Mouse (Mus musculus) intestine, postnatal 0 days (tissue): ENCODE measurements at regions not wholly inside any gene's neighbourhood (a gene's known extent, or its start where the extent isn't known, plus 50 kb on each side); places are given as distances from the start of the nearest gene placed in this dataset.
A peak's percentile ranks its signal among the peaks of the same experiment; 100 is the strongest.

Source experiments
- ATAC-seq: fragments of 200-750 bp; cut with Nextera tagmentation; 2 replicates; pipeline ENCODE4 v1.8.0; 2017; ENCODE audit warnings: mild to moderate bottlenecking, moderate TSS enrichment, moderate library complexity
- H3K27ac ChIP-seq: fragments of 300-500 bp; sonication (generic); 2 replicates; pipeline ENCODE4 v1.5.1; 2014; ENCODE audit warnings: mild to moderate bottlenecking, low read depth, low read length, moderate library complexity
- H3K27me3 ChIP-seq: fragments of 300-500 bp; sonication (generic); replicated peaks from 2 replicates; pipeline ENCODE4 v1.6.1; 2014; ENCODE audit warnings: low read length, mixed read lengths; ENCODE audit not compliant: control insufficient read depth, insufficient read depth
- H3K36me3 ChIP-seq: fragments of 300-500 bp; sonication (generic); 2 replicates; pipeline ENCODE4 v1.6.1; 2014; ENCODE audit warnings: mild to moderate bottlenecking, moderate library complexity; ENCODE audit not compliant: control insufficient read depth, insufficient read depth
- H3K4me1 ChIP-seq: fragments of 300-500 bp; sonication (generic); replicated peaks from 2 replicates; pipeline ENCODE4 v1.6.1; 2014; ENCODE audit warnings: antibody characterized with exemption, low read length, mixed read lengths; ENCODE audit not compliant: control insufficient read depth, insufficient read depth
- H3K4me2 ChIP-seq: fragments of 300-500 bp; sonication (generic); replicated peaks from 2 replicates; pipeline ENCODE4 v1.6.1; 2014; ENCODE audit warnings: low read depth, mild to moderate bottlenecking, moderate library complexity
- H3K4me3 ChIP-seq: fragments of 300-500 bp; sonication (generic); 2 replicates; pipeline ENCODE4 v1.5.1; 2014; ENCODE audit warnings: low read depth, low read length
- H3K9ac ChIP-seq: fragments of 300-500 bp; sonication (generic); 2 replicates; pipeline ENCODE4 v1.6.1; 2014; ENCODE audit warnings: mild to moderate bottlenecking, low read depth, low read length
- H3K9me3 ChIP-seq: fragments of 300-500 bp; sonication (generic); 2 replicates; pipeline ENCODE4 v1.6.1; 2016; ENCODE audit warnings: mixed run types; ENCODE audit not compliant: control insufficient read depth
- CTCF ChIP-seq: sonication (generic); IDR thresholded peaks from 2 replicates; pipeline ENCODE4 v1.5.1; 2016; ENCODE audit warnings: low read depth, mild to moderate bottlenecking, control low read depth, antibody characterized with exemption, moderate library complexity
- WGBS: fragments of 180-500 bp; shearing (Covaris S2); extraction: QIAGEN DNeasy Blood & Tissue Kit; methylation state at CpG from one replicate; pipeline ENCODE4 v1.1.7; 2014; 5-methylcytosine and 5-hydroxymethylcytosine counted together

- no peak for ATAC-seq
- H3K9ac ChIP-seq: no peak overlapping the region
- no peaks in the 10 kb centered on the region for H3K9me3 ChIP-seq
- no peak for TF ChIP-seq CTCF
- peak overlapping the region; percentile 35 for H3K4me2 ChIP-seq
- H3K4me3 ChIP-seq: no peak overlapping the region
- H3K27me3 ChIP-seq: no peaks in the 10 kb centered on the region
- no peaks in the 10 kb centered on the region for H3K4me1 ChIP-seq
- no peak overlapping the region for H3K27ac ChIP-seq
- no peaks in the 10 kb centered on the region for H3K36me3 ChIP-seq
- WGBS: 28% methylated on average over 19 of the region's 19 CpGs
Measured at GRCm38 (mm10) chr12:29368107-29368819, 159.9 kb upstream of the Myt1l start.

GRCm38 (mm10) chr12:29368820-29369175 is 159.4 kb upstream of the Myt1l start:
- Histone ChIP-seq H3K9me3 (no peaks in the 10 kb centered on the region), H3K4me3 (no peak overlapping the region), H3K36me3 (no peaks in the 10 kb centered on the region), H3K4me2 (peak overlapping the region; percentile 35; the same call in 1 of the 2 replicates), H3K27ac (no peak overlapping the region), H3K4me1 (no peaks in the 10 kb centered on the region), H3K9ac (no peak overlapping the region), H3K27me3 (no peaks in the 10 kb centered on the region)
- no peak for TF ChIP-seq CTCF
- WGBS: 42% methylated on average over 5 of the region's 5 CpGs
- no peak for ATAC-seq

- no peaks in the 10 kb centered on the region for H3K9me3 ChIP-seq
- no peak for ATAC-seq
- no peaks in the 10 kb centered on the region for H3K27me3 ChIP-seq
- no peak overlapping the region for H3K4me2 ChIP-seq
- H3K27ac ChIP-seq: no peak overlapping the region
- no peaks in the 10 kb centered on the region for H3K4me1 ChIP-seq
- H3K4me3 ChIP-seq: no peak overlapping the region
- 85% methylated on average over 5 of the region's 5 CpGs for WGBS
- no peak overlapping the region for H3K9ac ChIP-seq
- no peak for TF ChIP-seq CTCF
- no peaks in the 10 kb centered on the region for H3K36me3 ChIP-seq
Measured at GRCm38 (mm10) chr12:29391756-29392155, 136.4 kb upstream of the Myt1l start.

GRCm38 (mm10) chr12:29394271-29394670 is 133.9 kb upstream of the Myt1l start:
- no peak for ATAC-seq
- H3K27ac ChIP-seq: no peak overlapping the region
- WGBS: 81% methylated on average over 1 of the region's 1 CpGs
- no peaks in the 10 kb centered on the region for H3K4me1 ChIP-seq
- TF ChIP-seq CTCF: no peak
- no peak overlapping the region for H3K4me2 ChIP-seq
- H3K9me3 ChIP-seq: no peaks in the 10 kb centered on the region
- H3K27me3 ChIP-seq: no peaks in the 10 kb centered on the region
- no peak overlapping the region for H3K9ac ChIP-seq
- H3K36me3 ChIP-seq: no peaks in the 10 kb centered on the region
- no peak overlapping the region for H3K4me3 ChIP-seq

- WGBS: 68% methylated on average over 6 of the region's 6 CpGs
- H3K4me1 ChIP-seq: no peaks in the 10 kb centered on the region
- H3K4me2 ChIP-seq: no peak overlapping the region
- no peak for ATAC-seq
- no peak overlapping the region for H3K27ac ChIP-seq
- H3K9me3 ChIP-seq: no peaks in the 10 kb centered on the region
- no peaks in the 10 kb centered on the region for H3K36me3 ChIP-seq
- TF ChIP-seq CTCF: no peak
- H3K9ac ChIP-seq: no peak overlapping the region
- H3K4me3 ChIP-seq: no peak overlapping the region
- no peaks in the 10 kb centered on the region for H3K27me3 ChIP-seq
Measured at GRCm38 (mm10) chr12:29394881-29395280, 133.3 kb upstream of the Myt1l start.

GRCm38 (mm10) chr12:29395401-29395982 is 132.7 kb upstream of the Myt1l start:
- TF ChIP-seq CTCF: no peak
- H3K27ac ChIP-seq: no peak overlapping the region
- no peak overlapping the region for H3K4me3 ChIP-seq
- H3K27me3 ChIP-seq: no peaks in the 10 kb centered on the region
- ATAC-seq: no peak
- H3K36me3 ChIP-seq: no peaks in the 10 kb centered on the region
- 82% methylated on average over 14 of the region's 14 CpGs for WGBS
- H3K9ac ChIP-seq: no peak overlapping the region
- H3K4me1 ChIP-seq: no peaks in the 10 kb centered on the region
- no peaks in the 10 kb centered on the region for H3K9me3 ChIP-seq
- no peak overlapping the region for H3K4me2 ChIP-seq
